Mouse (Mus musculus) lung, embryonic 14.5 days (tissue): Measurements from ENCODE around the gene Palld. TPM values are rescaled to one million over a fixed set of nuclear protein-coding genes. Genes with fewer than 3 reads are reported as not detected.

ENCODE experiments used
- ATAC-seq: fragments of 200-750 bp; cut with Nextera tagmentation; 2 replicates; pipeline ENCODE4 v1.8.0; 2017; ENCODE audit warnings: mild to moderate bottlenecking, moderate TSS enrichment, moderate library complexity; ENCODE audit not compliant: insufficient read depth
- DNase-seq: peaks from one replicate; pipeline ENCODE4 v3.0.0-alpha.2; 2015
- H3K27ac ChIP-seq: fragments of 300-500 bp; sonication (generic); 2 replicates; pipeline ENCODE4 v1.5.1; 2014; ENCODE audit warnings: low read depth, mild to moderate bottlenecking, moderate library complexity
- H3K27me3 ChIP-seq: fragments of 300-500 bp; sonication (generic); 2 replicates; pipeline ENCODE4 v1.6.1; 2014; ENCODE audit warnings: low read length, control low read depth; ENCODE audit not compliant: insufficient read depth
- H3K36me3 ChIP-seq: fragments of 300-500 bp; sonication (generic); 2 replicates; pipeline ENCODE4 v1.6.1; 2014; ENCODE audit warnings: control low read depth; ENCODE audit not compliant: insufficient read depth
- H3K4me1 ChIP-seq: fragments of 300-500 bp; sonication (generic); 2 replicates; pipeline ENCODE4 v1.6.1; 2014; ENCODE audit warnings: antibody characterized with exemption, control low read depth; ENCODE audit not compliant: insufficient read depth
- H3K4me2 ChIP-seq: fragments of 300-500 bp; sonication (generic); 2 replicates; pipeline ENCODE4 v1.6.1; 2014; ENCODE audit warnings: mild to moderate bottlenecking
- H3K4me3 ChIP-seq: fragments of 300-500 bp; sonication (generic); 2 replicates; pipeline ENCODE4 v1.5.1; 2014; ENCODE audit warnings: low read depth, low read length
- H3K9ac ChIP-seq: fragments of 300-500 bp; sonication (generic); 2 replicates; pipeline ENCODE4 v1.6.1; 2014
- H3K9me3 ChIP-seq: fragments of 300-500 bp; sonication (generic); 2 replicates; pipeline ENCODE4 v1.6.1; 2016; ENCODE audit warnings: low read depth, low read length, control low read depth
- CTCF ChIP-seq: IDR thresholded peaks from 2 replicates; pipeline ENCODE4 v1.5.1; 2016; ENCODE audit warnings: antibody characterized with exemption, low read depth
- WGBS: fragments of 180-500 bp; shearing (Covaris S2); extraction: QIAGEN DNeasy Blood & Tissue Kit; methylation state at CpG from one replicate; pipeline ENCODE4 v1.1.7; 2014; 5-methylcytosine and 5-hydroxymethylcytosine counted together
- polyA plus RNA-seq: library from polyadenylated mRNA; unstranded; fragments of >200 nt; fragmentation: Nextera tagmentation; extraction: Ambion mirVana; gene quantifications from 2 replicates; pipeline ENCODE4 v1.2.1, GENCODE M21; 2014

Palld gene
- polyA plus RNA-seq, 1 experiment from 2014 or later = 85.0 TPM

DNA sequence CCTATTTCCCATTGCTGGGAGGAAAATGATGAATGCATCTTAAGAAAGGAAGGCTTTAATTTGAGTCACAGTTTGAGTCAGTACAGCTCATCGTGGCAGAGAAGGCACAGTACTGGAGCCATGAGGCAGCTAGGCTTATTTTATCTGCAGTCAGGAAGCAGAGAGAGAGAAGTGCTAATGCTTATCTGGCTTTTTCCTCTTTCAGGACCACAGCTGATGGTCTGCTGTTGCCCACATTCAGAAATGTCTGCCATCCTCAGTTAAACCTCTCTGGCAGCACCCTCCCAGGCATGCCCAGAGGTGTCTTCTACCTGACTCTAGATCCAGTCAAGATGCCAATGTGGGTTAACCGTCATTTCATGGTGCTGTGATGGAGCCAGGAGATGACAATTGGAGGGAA is 438.1 kb downstream of the Palld start:
- no peak overlapping the region for H3K9ac ChIP-seq
- no peak overlapping the region for H3K4me2 ChIP-seq
- ATAC-seq (no peak), DNase-seq (no peak)
- H3K27ac ChIP-seq = no peak overlapping the region
- H3K4me3 ChIP-seq = no peak overlapping the region
- no peaks in the 10 kb centered on the region for H3K27me3 ChIP-seq
- H3K36me3 ChIP-seq = no peaks in the 10 kb centered on the region
- H3K9me3 ChIP-seq = no peaks in the 10 kb centered on the region
- H3K4me1 ChIP-seq = no peaks in the 10 kb centered on the region; the same call in 1 of the 2 replicates
- WGBS = 78% methylated on average over 2 of the region's 2 CpGs
- TF ChIP-seq CTCF = no peak

DNA sequence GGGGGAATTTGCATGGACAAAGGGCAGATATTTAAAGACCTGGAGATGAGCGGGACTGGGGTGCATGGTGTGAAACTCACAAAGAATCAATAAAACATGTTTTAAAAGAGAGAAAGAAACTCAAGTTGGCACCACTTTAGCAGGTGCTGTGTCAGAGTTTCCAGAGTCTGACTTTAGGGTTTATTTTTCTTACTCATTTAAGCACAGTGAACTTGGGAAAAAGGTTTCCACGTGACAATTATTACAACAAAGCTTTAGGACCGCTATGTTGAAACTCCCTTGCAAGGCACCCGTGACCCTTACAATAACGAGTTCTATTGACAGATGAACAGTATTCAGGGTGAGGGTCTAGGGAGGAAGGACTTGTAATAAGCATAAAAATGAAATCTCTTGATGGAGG is 440.3 kb downstream of the Palld start:
- TF ChIP-seq CTCF = no peak
- DNase-seq (no peak), ATAC-seq (no peak)
- Histone ChIP-seq H3K36me3 (no peaks in the 10 kb centered on the region), H3K4me2 (no peak overlapping the region), H3K9ac (no peak overlapping the region), H3K9me3 (no peaks in the 10 kb centered on the region), H3K4me3 (no peak overlapping the region), H3K27me3 (no peaks in the 10 kb centered on the region), H3K4me1 (no peaks in the 10 kb centered on the region), H3K27ac (no peak overlapping the region)
- 74% methylated on average over 5 of the region's 5 CpGs for WGBS

Other genes starting within 250 kb of the Palld start
- gene Ddx60, start 25.4 kb upstream of the Palld start, polyA plus RNA-seq = 0.63 and 0.84 TPM in 2 replicates
- not detected in 2 replicates for gene Anxa10, start 220.5 kb upstream of the Palld start, polyA plus RNA-seq